Mouse (Mus musculus) midbrain, embryonic 15.5 days (tissue): ENCODE data around the gene Pitx1. TPM values are rescaled to one million over a fixed set of nuclear protein-coding genes. Genes with fewer than 3 reads are reported as not detected.

Experiments used
- ATAC-seq: fragments of 200-750 bp; cut with Nextera tagmentation; replicated peaks from 2 replicates; pipeline ENCODE4 v1.8.0; 2017; ENCODE audit warnings: moderate TSS enrichment
- H3K27ac ChIP-seq: fragments of 300-500 bp; sonication (generic); 2 replicates; pipeline ENCODE4 v1.5.1; 2015; ENCODE audit warnings: mild to moderate bottlenecking, inconsistent platforms
- H3K27me3 ChIP-seq: fragments of 300-500 bp; sonication (generic); replicated peaks from 2 replicates; pipeline ENCODE4 v1.6.1; 2015; ENCODE audit warnings: inconsistent platforms
- H3K36me3 ChIP-seq: fragments of 300-500 bp; sonication (generic); replicated peaks from 2 replicates; pipeline ENCODE4 v1.6.1; 2015; ENCODE audit warnings: inconsistent platforms
- H3K4me1 ChIP-seq: fragments of 300-500 bp; sonication (generic); 2 replicates; pipeline ENCODE4 v1.6.1; 2015; ENCODE audit warnings: inconsistent platforms
- H3K4me2 ChIP-seq: fragments of 300-500 bp; sonication (generic); 2 replicates; pipeline ENCODE4 v1.6.1; 2015; ENCODE audit warnings: inconsistent platforms, mild to moderate bottlenecking, moderate library complexity
- H3K4me3 ChIP-seq: fragments of 300-500 bp; sonication (generic); 2 replicates; pipeline ENCODE4 v1.5.1; 2015; ENCODE audit warnings: mild to moderate bottlenecking, inconsistent platforms
- H3K9ac ChIP-seq: fragments of 300-500 bp; sonication (generic); 2 replicates; pipeline ENCODE4 v1.6.1; 2015; ENCODE audit warnings: mild to moderate bottlenecking, inconsistent platforms
- H3K9me3 ChIP-seq: fragments of 300-500 bp; sonication (generic); 2 replicates; pipeline ENCODE4 v1.6.1; 2016; ENCODE audit warnings: inconsistent platforms
- WGBS: fragments of 180-500 bp; shearing (Covaris S2); methylation state at CpG from one replicate; pipeline ENCODE4 v1.1.7; 2015; ENCODE audit warnings: mixed read lengths; 5-methylcytosine and 5-hydroxymethylcytosine counted together
- polyA plus RNA-seq: library from polyadenylated mRNA; unstranded; fragments of >200 nt; fragmentation: Nextera tagmentation; extraction: Ambion mirVana; gene quantifications from 2 replicates; pipeline ENCODE4 v1.2.1, GENCODE M21; 2015

The Pitx1 gene
- polyA plus RNA-seq, 1 experiment from 2014 or later: 2.9 TPM

- no peaks in the 10 kb centered on the region for H3K9me3 ChIP-seq
- no peak for ATAC-seq
- 92% methylated on average over 10 of the region's 10 CpGs for WGBS
These were observed 26.3 kb downstream of the Pitx1 start for GRCm38 (mm10) chr13:55809707-55810106.

GRCm38 (mm10) chr13:55809041-55809623 is 26.9 kb downstream of the Pitx1 start:
- WGBS: 75% methylated on average over 7 of the region's 7 CpGs
- Histone ChIP-seq H3K9me3 (no peaks in the 10 kb centered on the region), H3K4me2 (no peak overlapping the region), H3K27ac (no peak overlapping the region), H3K36me3 (no peaks in the 10 kb centered on the region), H3K4me3 (no peak overlapping the region), H3K27me3 (no peaks in the 10 kb centered on the region), H3K9ac (no peak overlapping the region), H3K4me1 (no peaks in the 10 kb centered on the region)
- no peak for ATAC-seq

More at GRCm38 (mm10) chr13:55809707-55810106, 26.3 kb downstream of the Pitx1 start:
- Histone ChIP-seq H3K27ac (no peak overlapping the region), H3K36me3 (no peaks in the 10 kb centered on the region), H3K4me2 (no peak overlapping the region), H3K9ac (no peak overlapping the region), H3K27me3 (no peaks in the 10 kb centered on the region), H3K4me3 (no peak overlapping the region), H3K4me1 (no peaks in the 10 kb centered on the region)

- Histone ChIP-seq H3K27ac (no peak overlapping the region), H3K9me3 (no peaks in the 10 kb centered on the region), H3K4me1 (no peaks in the 10 kb centered on the region), H3K9ac (no peak overlapping the region), H3K27me3 (no peaks in the 10 kb centered on the region), H3K36me3 (no peaks in the 10 kb centered on the region), H3K4me3 (no peak overlapping the region), H3K4me2 (no peak overlapping the region)
- 90% methylated on average over 1 of the region's 1 CpGs for WGBS
- no peak for ATAC-seq
These were observed 32.0 kb downstream of the Pitx1 start for GRCm38 (mm10) chr13:55803973-55804372.

DNA sequence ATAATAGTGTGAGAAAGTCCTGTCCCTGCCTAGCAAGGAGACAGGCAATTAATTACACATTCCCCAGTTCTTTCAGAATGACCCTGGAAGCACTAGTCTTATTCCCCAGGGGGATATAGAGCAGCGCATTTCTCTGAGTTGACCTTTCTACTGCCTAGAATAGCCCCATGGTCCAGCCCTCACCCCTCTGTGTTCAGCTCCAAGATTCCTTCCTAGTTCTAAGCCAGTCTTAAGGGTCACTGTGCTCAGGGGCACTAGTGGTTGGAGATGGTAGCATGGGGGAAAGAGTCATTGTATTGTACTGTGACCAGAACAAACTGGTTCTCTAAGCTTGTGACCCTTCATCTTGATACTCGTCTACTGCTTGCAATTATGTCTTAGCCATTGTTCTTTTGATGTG is 34.7 kb downstream of the Pitx1 start:
- Histone ChIP-seq H3K9me3 (no peaks in the 10 kb centered on the region), H3K36me3 (no peaks in the 10 kb centered on the region), H3K4me2 (no peak overlapping the region), H3K4me3 (no peak overlapping the region), H3K27ac (no peak overlapping the region), H3K9ac (no peak overlapping the region), H3K27me3 (no peaks in the 10 kb centered on the region), H3K4me1 (no peaks in the 10 kb centered on the region)
- ATAC-seq: no peak
- WGBS: 67% methylated on average over 2 of the region's 2 CpGs

GRCm38 (mm10) chr13:55786120-55786519 is 49.9 kb downstream of the Pitx1 start:
- Histone ChIP-seq H3K4me3 (no peak overlapping the region), H3K9me3 (no peaks in the 10 kb centered on the region), H3K27ac (no peak overlapping the region), H3K27me3 (no peaks in the 10 kb centered on the region), H3K4me1 (no peaks in the 10 kb centered on the region), H3K9ac (no peak overlapping the region), H3K36me3 (no peaks in the 10 kb centered on the region), H3K4me2 (no peak overlapping the region)
- 87% methylated on average over 11 of the region's 11 CpGs for WGBS
- no peak for ATAC-seq

GRCm38 (mm10) chr13:55784268-55784667 is 51.7 kb downstream of the Pitx1 start, which contains the start of gene Catsper3:
Gene Catsper3, plus strand, starts transcription at chr13:55784568.
- Histone ChIP-seq H3K4me1 (no peaks in the 10 kb centered on the region), H3K4me2 (no peak within 1 kb of the TSS), H3K4me3 (no peak within 1 kb of the TSS), H3K27ac (no peak within 1 kb of the TSS), H3K9ac (no peak within 1 kb of the TSS), H3K9me3 (no peaks in the 10 kb centered on the region), H3K27me3 (no peaks in the 10 kb centered on the region), H3K36me3 (no peaks in the 10 kb centered on the region)
- WGBS: 91% methylated on average over 3 of the region's 3 CpGs
- ATAC-seq: no peak

- Histone ChIP-seq H3K4me3 (no peak overlapping the region), H3K4me1 (no peaks in the 10 kb centered on the region), H3K4me2 (no peak overlapping the region), H3K9me3 (no peaks in the 10 kb centered on the region), H3K27me3 (no peaks in the 10 kb centered on the region), H3K9ac (no peak overlapping the region), H3K27ac (no peak overlapping the region), H3K36me3 (no peaks in the 10 kb centered on the region)
- no peak for ATAC-seq
- WGBS: 75% methylated on average over 11 of the region's 11 CpGs
These were observed 60.9 kb downstream of the Pitx1 start for GRCm38 (mm10) chr13:55775056-55775455.

Other genes starting within 250 kb of the Pitx1 start
- 48.6 and 51.4 TPM in 2 replicates for gene B4galt7, start 236.3 kb downstream of the Pitx1 start, polyA plus RNA-seq
- gene Caml, start 213.2 kb downstream of the Pitx1 start, polyA plus RNA-seq: 94.4 and 103 TPM in 2 replicates
- gene Ddx46, start 201.2 kb downstream of the Pitx1 start, polyA plus RNA-seq: 26.0 and 27.2 TPM in 2 replicates
- 82.3 and 82.9 TPM in 2 replicates for gene B230219D22Rik, start 143.1 kb downstream of the Pitx1 start, polyA plus RNA-seq
- gene Txndc15, start 121.5 kb downstream of the Pitx1 start, polyA plus RNA-seq: 138 and 141 TPM in 2 replicates
- gene Pcbd2, start 108.8 kb downstream of the Pitx1 start, polyA plus RNA-seq: 17.3 and 17.4 TPM in 2 replicates
- gene Catsper3, start 51.6 kb downstream of the Pitx1 start, polyA plus RNA-seq: 0.13 and 0.17 TPM in 2 replicates